Mouse (Mus musculus) gastrocnemius, postnatal 25 days (tissue): ENCODE results near the gene Olfr1173. TPM values are rescaled to one million over a fixed set of nuclear protein-coding genes. Genes with fewer than 3 reads are reported as not detected.

Experiments
- DNase-seq: peaks from one replicate; pipeline ENCODE4 v3.0.0; 2022
- long read RNA-seq, 2 experiments: library from polyadenylated mRNA; stranded (forward); transcript quantifications; one replicate each; pipeline ENCODE4 v2.0.0; 2021
- total RNA-seq, 2 experiments: library from RNA; stranded (reverse); gene quantifications; 1 replicate in 1 of 2; 2 replicates in 1 of 2; pipeline ENCODE4 v1.2.3; 2021

Gene Olfr1173
- not detected for total RNA-seq
- long read RNA-seq, experiment 1: 0 reads
- long read RNA-seq, experiment 2: 0 reads

GRCm38 (mm10) chr2:88279775-88280174 is at the start of gene Olfr1173:
Gene Olfr1173, minus strand, starts transcription at chr2:88279875.
- DNase-seq: no peak

- no peak for DNase-seq
These were observed 47.4 kb upstream of the Olfr1173 start, which contains the start of gene Olfr1175-ps for GRCm38 (mm10) chr2:88327115-88327514. Gene Olfr1175-ps, minus strand, starts transcription at chr2:88327215.

GRCm38 (mm10) chr2:88315035-88315434 is 35.4 kb upstream of the Olfr1173 start, which contains the start of gene Olfr1174-ps:
Gene Olfr1174-ps, minus strand, starts transcription at chr2:88315135.
- DNase-seq: no peak

GRCm38 (mm10) chr2:88228234-88228633 is 51.4 kb downstream of the Olfr1173 start, which contains the start of gene Olfr1170:
Gene Olfr1170, minus strand, starts transcription at chr2:88228334.
- no peak for DNase-seq

Other genes with a start within 250 kb of the Olfr1173 start
- gene Olfr73, start 242.2 kb downstream of the Olfr1173 start, total RNA-seq: not detected
- not detected for gene Olfr1162, start 228.7 kb downstream of the Olfr1173 start, total RNA-seq
- gene Olfr1163, start 208.0 kb downstream of the Olfr1173 start, total RNA-seq: not detected
- not detected for gene Olfr1164, start 185.9 kb downstream of the Olfr1173 start, total RNA-seq
- gene Olfr1166, start 151.6 kb downstream of the Olfr1173 start, total RNA-seq: not detected
- not detected for gene Olfr1167, start 124.7 kb downstream of the Olfr1173 start, total RNA-seq
- gene Olfr1168, start 98.0 kb downstream of the Olfr1173 start, total RNA-seq: not detected
- gene Olfr1170, start 51.5 kb downstream of the Olfr1173 start, total RNA-seq: not detected
- gene Olfr1174-ps, start 35.3 kb upstream of the Olfr1173 start, total RNA-seq: not detected
- gene Olfr1175-ps, start 47.3 kb upstream of the Olfr1173 start, total RNA-seq: not detected
- gene Olfr1176, start 56.8 kb upstream of the Olfr1173 start, total RNA-seq: not detected
- gene Olfr1177-ps, start 66.6 kb upstream of the Olfr1173 start, total RNA-seq: not detected
- not detected for gene Olfr1178, start 107.2 kb upstream of the Olfr1173 start, total RNA-seq
- not detected for gene Olfr1179, start 126.6 kb upstream of the Olfr1173 start, total RNA-seq
- gene Olfr1180, start 139.3 kb upstream of the Olfr1173 start, total RNA-seq: not detected
- not detected for gene Olfr1181, start 146.3 kb upstream of the Olfr1173 start, total RNA-seq
- not detected for gene Gm13757, start 169.3 kb upstream of the Olfr1173 start, total RNA-seq
- gene Olfr1183, start 175.0 kb upstream of the Olfr1173 start, total RNA-seq: not detected
- not detected for gene Olfr1184, start 203.7 kb upstream of the Olfr1173 start, total RNA-seq
- not detected for gene Olfr1185-ps1, start 213.4 kb upstream of the Olfr1173 start, total RNA-seq
- gene Olfr1186, start 238.7 kb upstream of the Olfr1173 start, total RNA-seq: not detected